Mouse (Mus musculus) heart, adult 2 months (tissue): ENCODE measurements around the gene Slc1a4.

ENCODE experiments used
- CTCF ChIP-seq: fragments of 200-600 bp; IDR thresholded peaks from 2 replicates; pipeline ENCODE4 v1.8.1; 2022; ENCODE audit warnings: antibody characterized with exemption, mild to moderate bottlenecking, moderate library complexity
- POLR2A ChIP-seq: fragments of 200-500 bp; IDR thresholded peaks from 2 replicates; pipeline ENCODE4 v1.6.1; 2011; ENCODE audit warnings: mild to moderate bottlenecking, low read depth, low read length, control low read depth; ENCODE audit not compliant: insufficient read depth

GRCm38 (mm10) chr11:20334301-20334700 lies 1.8 kb upstream of the Slc1a4 start:
- no peak for TF ChIP-seq CTCF
- no peak for TF ChIP-seq POLR2A
